Mouse (Mus musculus): Measurements from ENCODE around the gene Ackr1.
A peak's percentile ranks its signal among the peaks of the same experiment; 100 is the strongest.

The Ackr1 gene

DNA sequence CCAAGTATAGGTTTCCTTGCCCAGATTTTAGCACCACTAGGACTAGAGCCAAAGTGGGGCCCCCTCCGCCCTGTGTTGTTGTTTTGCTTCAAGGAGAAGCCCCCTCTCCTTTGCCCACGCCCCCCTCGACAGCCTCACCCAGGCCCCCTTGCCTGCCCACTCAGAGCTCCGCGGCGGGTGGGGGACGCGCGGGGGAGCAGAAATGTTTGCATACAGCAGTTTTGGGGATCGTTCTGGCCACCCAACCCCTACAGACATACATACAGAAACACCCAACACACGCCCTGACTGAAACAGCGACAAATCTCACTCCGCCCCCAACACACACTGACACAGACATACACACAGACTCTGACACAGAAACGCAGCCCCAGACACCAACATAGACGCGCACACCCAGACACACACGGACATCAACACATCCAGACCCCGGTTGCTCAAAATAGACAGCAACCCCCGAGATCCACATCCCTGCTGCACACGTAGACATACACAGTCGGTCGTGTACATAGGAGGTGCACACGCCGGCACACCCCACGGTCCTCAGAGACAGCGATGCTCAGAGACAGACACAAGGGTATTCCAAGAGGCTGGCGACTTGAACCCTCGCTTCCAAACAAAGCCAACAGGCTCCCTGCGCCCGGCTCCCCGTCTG lies 33.3 kb upstream of the Ackr1 start:
- Histone ChIP-seq H3K27me3 (ENCODE audit: insufficient read depth, low read length) (peaks cover 78% of the 10 kb centered on the region), H3K4me3 (replicated peaks; ENCODE audit: low read length) (peak overlapping the region; percentile 87), H3K4me1 (replicated peaks; ENCODE audit: low read depth, low read length) (peaks cover 24% of the 10 kb centered on the region), H3K9me3 (ENCODE audit: low read length) (no peaks in the 10 kb centered on the region), H3K36me3 (ENCODE audit: insufficient read depth, low read length) (no peaks in the 10 kb centered on the region)
- TF ChIP-seq CTCF (conservative IDR thresholded peaks at IDR 0.05; ENCODE audit: low read length) (no peak), POU5F1 (IDR thresholded peaks at IDR 0.05; ENCODE audit: borderline replicate concordance, low read length) (no peak), NANOG (IDR thresholded peaks at IDR 0.05; ENCODE audit: borderline replicate concordance, low read length) (no peak)

DNA sequence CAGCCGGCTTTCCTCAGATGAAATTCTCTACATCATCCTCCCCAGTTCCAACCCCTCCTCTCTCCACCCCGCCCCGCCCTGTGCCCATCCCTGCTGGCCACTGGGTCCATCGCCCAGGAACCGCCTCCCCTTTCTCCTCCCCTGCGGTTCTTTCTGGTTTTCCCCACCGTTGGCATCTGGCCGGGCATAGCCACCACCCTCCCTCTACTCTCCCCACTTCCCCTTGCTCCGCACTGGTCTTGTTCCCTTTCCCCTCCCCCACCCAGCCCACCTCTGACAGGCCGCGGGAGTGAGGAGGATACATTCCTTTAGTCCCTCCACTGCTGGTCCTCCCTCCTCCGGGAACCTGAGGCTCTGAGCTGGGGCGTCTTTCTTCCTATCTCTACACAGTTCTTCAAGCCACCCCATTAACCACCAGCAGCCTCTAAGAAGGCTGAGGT lies 32.4 kb upstream of the Ackr1 start:
- H3K9me3 ChIP-seq (ENCODE audit: low read length), result no peaks in the 10 kb centered on the region
- TF ChIP-seq NANOG (IDR thresholded peaks at IDR 0.05; ENCODE audit: borderline replicate concordance, low read length) (no peak), CTCF (conservative IDR thresholded peaks at IDR 0.05; ENCODE audit: low read length) (no peak), POU5F1 (IDR thresholded peaks at IDR 0.05; ENCODE audit: borderline replicate concordance, low read length) (no peak)
- peak overlapping the region; percentile 87 for H3K4me3 ChIP-seq (replicated peaks; ENCODE audit: low read length)
- peaks cover 24% of the 10 kb centered on the region for H3K4me1 ChIP-seq (replicated peaks; ENCODE audit: low read depth, low read length)
- H3K27me3 ChIP-seq (ENCODE audit: insufficient read depth, low read length), result peaks cover 78% of the 10 kb centered on the region
- no peaks in the 10 kb centered on the region for H3K36me3 ChIP-seq (ENCODE audit: insufficient read depth, low read length)

DNA sequence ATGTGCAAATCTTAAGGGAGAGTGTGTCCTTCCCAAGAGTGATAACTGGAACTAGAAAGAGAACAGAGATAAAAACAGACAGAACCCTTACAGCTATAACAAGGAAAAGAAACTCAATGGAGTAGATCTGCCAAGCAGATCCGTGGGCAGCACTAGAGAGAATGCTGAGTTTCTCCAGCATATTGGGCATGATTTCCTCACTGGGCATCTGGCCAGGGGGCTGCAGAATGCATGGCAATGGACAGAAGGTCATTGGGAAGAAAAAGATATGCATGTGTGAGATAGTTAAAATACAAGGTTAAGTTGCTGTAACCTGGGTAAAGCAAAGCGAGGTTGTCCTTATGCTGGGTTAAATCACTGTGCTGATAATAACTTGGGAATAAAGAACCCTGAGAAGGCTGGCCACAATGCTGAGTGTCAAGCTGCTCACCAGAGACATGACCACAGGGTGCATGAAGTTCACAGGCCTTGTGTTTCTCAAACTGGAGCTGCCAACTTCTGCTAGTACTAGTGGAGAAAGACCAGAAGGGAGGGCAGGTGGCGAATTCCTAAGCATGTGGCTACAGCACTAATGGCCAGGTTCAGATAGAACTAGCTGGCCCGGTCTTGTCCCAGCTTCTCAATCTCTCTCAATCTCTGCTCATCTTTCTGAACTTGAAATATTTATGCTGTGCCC lies 30.7 kb upstream of the Ackr1 start:
- H3K36me3 ChIP-seq (ENCODE audit: insufficient read depth, low read length), result no peaks in the 10 kb centered on the region
- TF ChIP-seq NANOG (IDR thresholded peaks at IDR 0.05; ENCODE audit: borderline replicate concordance, low read length) (no peak), POU5F1 (IDR thresholded peaks at IDR 0.05; ENCODE audit: borderline replicate concordance, low read length) (no peak), CTCF (conservative IDR thresholded peaks at IDR 0.05; ENCODE audit: low read length) (no peak)

DNA sequence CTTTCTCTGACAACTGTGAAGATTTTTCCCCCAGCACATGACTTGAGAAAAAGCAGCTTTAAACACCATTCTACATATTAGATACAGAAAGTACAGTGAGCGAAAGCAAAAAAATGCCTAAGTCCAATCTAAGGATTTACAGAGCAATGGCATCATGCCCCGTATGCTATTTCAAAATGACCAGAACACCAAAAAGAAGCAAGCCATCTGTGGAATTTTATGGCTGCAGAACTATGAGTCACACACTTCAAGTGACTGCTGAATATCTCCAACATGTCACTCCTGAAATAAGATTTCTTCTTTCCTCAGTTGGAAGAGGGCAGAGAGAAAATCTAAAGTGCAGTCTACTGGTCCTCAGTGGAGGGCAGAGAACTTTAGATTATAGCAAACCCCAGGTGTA lies 29.9 kb upstream of the Ackr1 start:
- H3K4me1 ChIP-seq (replicated peaks; ENCODE audit: low read depth, low read length), result peaks cover 24% of the 10 kb centered on the region
- peaks cover 65% of the 10 kb centered on the region for H3K27me3 ChIP-seq (ENCODE audit: insufficient read depth, low read length)
- H3K36me3 ChIP-seq (ENCODE audit: insufficient read depth, low read length), result no peaks in the 10 kb centered on the region
- H3K4me3 ChIP-seq (replicated peaks; ENCODE audit: low read length), result no peak overlapping the region
- TF ChIP-seq POU5F1 (IDR thresholded peaks at IDR 0.05; ENCODE audit: borderline replicate concordance, low read length), result no peak
- TF ChIP-seq CTCF (conservative IDR thresholded peaks at IDR 0.05; ENCODE audit: low read length), result no peak
- no peak for TF ChIP-seq NANOG (IDR thresholded peaks at IDR 0.05; ENCODE audit: borderline replicate concordance, low read length)
- no peaks in the 10 kb centered on the region for H3K9me3 ChIP-seq (ENCODE audit: low read length)

More for the DNA sequence above, 30.7 kb upstream of the Ackr1 start:
- no peaks in the 10 kb centered on the region for H3K9me3 ChIP-seq (ENCODE audit: low read length)
- peaks cover 70% of the 10 kb centered on the region for H3K27me3 ChIP-seq (ENCODE audit: insufficient read depth, low read length)
- no peak overlapping the region for H3K4me3 ChIP-seq (replicated peaks; ENCODE audit: low read length)
- peaks cover 24% of the 10 kb centered on the region for H3K4me1 ChIP-seq (replicated peaks; ENCODE audit: low read depth, low read length)

DNA sequence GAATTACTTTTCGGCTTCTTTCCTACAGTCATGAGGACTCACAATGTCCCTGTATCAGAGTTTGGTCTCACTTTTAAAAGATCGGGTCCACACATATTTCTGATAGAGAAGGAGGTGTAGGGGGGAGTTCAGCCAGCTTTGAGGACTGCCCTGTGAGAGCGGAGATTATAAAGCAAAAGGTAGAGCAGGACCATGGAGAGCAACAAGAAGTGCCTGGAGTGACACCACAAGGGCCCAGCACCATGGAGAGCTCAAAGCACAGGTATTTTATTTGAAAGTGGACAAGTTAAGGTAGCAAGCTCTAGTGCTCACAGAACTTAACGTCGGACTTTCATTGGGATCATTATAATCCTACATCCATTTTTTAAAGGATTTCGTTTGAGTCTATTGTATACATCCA lies 28.1 kb upstream of the Ackr1 start:
- TF ChIP-seq POU5F1 (IDR thresholded peaks at IDR 0.05; ENCODE audit: borderline replicate concordance, low read length) (no peak), NANOG (IDR thresholded peaks at IDR 0.05; ENCODE audit: borderline replicate concordance, low read length) (no peak), CTCF (conservative IDR thresholded peaks at IDR 0.05; ENCODE audit: low read length) (no peak)
- H3K9me3 ChIP-seq (ENCODE audit: low read length), result no peaks in the 10 kb centered on the region
- H3K27me3 ChIP-seq (ENCODE audit: insufficient read depth, low read length), result peaks cover 47% of the 10 kb centered on the region
- H3K36me3 ChIP-seq (ENCODE audit: insufficient read depth, low read length), result no peaks in the 10 kb centered on the region
- no peak overlapping the region for H3K4me3 ChIP-seq (replicated peaks; ENCODE audit: low read length)
- H3K4me1 ChIP-seq (replicated peaks; ENCODE audit: low read depth, low read length), result peaks cover 13% of the 10 kb centered on the region

DNA sequence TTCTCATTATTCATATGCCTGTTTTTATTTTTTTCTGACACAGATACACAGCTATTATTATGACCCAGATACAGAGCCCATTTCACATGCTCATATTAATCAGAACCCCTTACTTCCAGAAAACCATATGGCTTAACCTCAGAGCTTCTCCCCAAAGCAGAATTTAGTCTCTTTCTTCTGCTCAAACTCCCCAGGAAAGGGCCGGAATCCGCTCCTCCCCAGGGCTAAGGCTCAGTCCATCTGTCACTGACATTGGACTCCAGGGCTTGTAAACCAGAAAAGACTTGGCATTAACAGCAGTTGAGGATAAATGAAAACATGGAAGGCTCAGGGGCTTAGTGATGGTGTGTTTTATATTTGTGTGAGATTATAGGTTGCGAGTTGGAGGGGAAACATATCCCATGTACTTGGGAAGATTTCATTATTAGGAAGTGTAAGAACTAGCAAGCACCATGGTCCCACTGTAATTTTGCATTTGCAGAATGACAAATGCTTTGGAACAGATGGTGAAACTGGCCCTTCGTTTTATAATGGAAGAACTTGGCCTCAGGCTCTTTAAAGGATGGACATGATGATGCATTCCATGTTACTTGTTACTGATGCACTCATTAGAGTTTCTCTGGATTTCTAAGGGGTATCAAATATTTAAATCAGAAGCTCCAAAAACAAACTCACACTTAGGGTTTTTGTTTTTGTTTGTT lies 26.2 kb upstream of the Ackr1 start:
- Histone ChIP-seq H3K27me3 (ENCODE audit: insufficient read depth, low read length) (peaks cover 28% of the 10 kb centered on the region), H3K9me3 (ENCODE audit: low read length) (no peaks in the 10 kb centered on the region), H3K36me3 (ENCODE audit: insufficient read depth, low read length) (no peaks in the 10 kb centered on the region), H3K4me1 (replicated peaks; ENCODE audit: low read depth, low read length) (peaks cover 16% of the 10 kb centered on the region), H3K4me3 (replicated peaks; ENCODE audit: low read length) (no peak overlapping the region)
- TF ChIP-seq POU5F1 (IDR thresholded peaks at IDR 0.05; ENCODE audit: borderline replicate concordance, low read length), result no peak
- no peak for TF ChIP-seq CTCF (conservative IDR thresholded peaks at IDR 0.05; ENCODE audit: low read length)
- no peak for TF ChIP-seq NANOG (IDR thresholded peaks at IDR 0.05; ENCODE audit: borderline replicate concordance, low read length)

DNA sequence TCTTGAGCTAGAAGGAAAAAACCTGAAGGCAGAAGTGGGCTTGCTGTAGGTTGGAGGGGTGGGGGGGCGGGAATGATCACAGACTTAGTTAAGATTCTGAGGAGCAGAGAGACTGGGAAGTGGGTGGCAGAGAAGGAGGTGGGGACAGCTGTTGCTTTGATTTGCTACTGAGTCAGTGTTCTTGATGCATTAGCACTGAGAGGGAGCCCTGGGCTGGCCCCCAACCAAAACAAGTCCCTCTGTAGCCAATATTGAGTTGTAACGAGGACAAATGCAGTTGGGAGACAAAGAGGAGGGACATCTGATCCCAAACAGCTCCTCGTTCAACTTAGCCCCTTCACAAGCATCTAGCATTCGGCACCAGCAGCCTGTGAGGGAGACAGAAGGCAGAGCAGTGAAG lies 24.2 kb upstream of the Ackr1 start:
- H3K36me3 ChIP-seq (ENCODE audit: insufficient read depth, low read length), result no peaks in the 10 kb centered on the region
- TF ChIP-seq CTCF (conservative IDR thresholded peaks at IDR 0.05; ENCODE audit: low read length), result no peak
- no peak for TF ChIP-seq POU5F1 (IDR thresholded peaks at IDR 0.05; ENCODE audit: borderline replicate concordance, low read length)
- no peak for TF ChIP-seq NANOG (IDR thresholded peaks at IDR 0.05; ENCODE audit: borderline replicate concordance, low read length)
- H3K27me3 ChIP-seq (ENCODE audit: insufficient read depth, low read length), result peaks cover 11% of the 10 kb centered on the region
- no peak overlapping the region for H3K4me3 ChIP-seq (replicated peaks; ENCODE audit: low read length)
- H3K9me3 ChIP-seq (ENCODE audit: low read length), result no peaks in the 10 kb centered on the region
- H3K4me1 ChIP-seq (replicated peaks; ENCODE audit: low read depth, low read length), result peaks cover 16% of the 10 kb centered on the region

DNA sequence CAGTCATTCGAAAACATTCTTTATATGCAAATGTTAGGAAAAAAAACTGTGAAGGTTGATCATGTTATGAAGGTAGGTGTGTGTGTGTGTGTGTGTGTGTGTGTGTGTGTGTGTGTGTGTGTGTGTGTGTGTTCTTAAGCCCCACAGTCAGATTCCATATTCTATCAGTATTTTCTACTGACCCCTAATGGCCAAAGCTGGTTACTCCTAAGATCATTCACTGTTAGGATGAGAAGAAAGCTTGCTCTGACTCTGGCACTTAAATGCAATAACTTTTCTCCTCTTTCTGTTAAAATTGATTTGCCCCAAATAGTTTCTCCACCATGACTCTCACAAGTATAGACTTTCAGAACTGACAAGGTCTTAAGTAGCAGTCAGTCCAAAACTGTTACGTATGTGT lies 23.1 kb upstream of the Ackr1 start:
- Histone ChIP-seq H3K4me1 (replicated peaks; ENCODE audit: low read depth, low read length) (peaks cover 16% of the 10 kb centered on the region), H3K27me3 (ENCODE audit: insufficient read depth, low read length) (peaks cover 9% of the 10 kb centered on the region), H3K9me3 (ENCODE audit: low read length) (no peaks in the 10 kb centered on the region), H3K4me3 (replicated peaks; ENCODE audit: low read length) (no peak overlapping the region), H3K36me3 (ENCODE audit: insufficient read depth, low read length) (no peaks in the 10 kb centered on the region)
- TF ChIP-seq POU5F1 (IDR thresholded peaks at IDR 0.05; ENCODE audit: borderline replicate concordance, low read length) (no peak), CTCF (conservative IDR thresholded peaks at IDR 0.05; ENCODE audit: low read length) (0 out of 2 replicates have a peak, but pooled peaks have one; percentile 16), NANOG (IDR thresholded peaks at IDR 0.05; ENCODE audit: borderline replicate concordance, low read length) (no peak)

All from E14TG2a.4 (cell line).